Mouse (Mus musculus) limb, embryonic 10.5 days (tissue): ENCODE measurements around the gene Fads6. TPM values are rescaled to one million over a fixed set of nuclear protein-coding genes. Genes with fewer than 3 reads are reported as not detected.

Experiments
- DNase-seq: peaks from one replicate; pipeline ENCODE4 v3.0.0-alpha.2; 2017; ENCODE audit warnings: low spot score
- H3K27ac ChIP-seq: fragments of 300-500 bp; sonication (generic); 2 replicates; pipeline ENCODE4 v1.5.1; 2016; ENCODE audit warnings: mild to moderate bottlenecking
- H3K27me3 ChIP-seq: fragments of 300-500 bp; sonication (generic); 2 replicates; pipeline ENCODE4 v1.6.1; 2016; ENCODE audit warnings: low read depth, mild to moderate bottlenecking; ENCODE audit not compliant: poor library complexity, severe bottlenecking
- H3K36me3 ChIP-seq: fragments of 300-500 bp; sonication (generic); 2 replicates; pipeline ENCODE4 v1.6.1; 2016; ENCODE audit warnings: mild to moderate bottlenecking, moderate library complexity
- H3K4me1 ChIP-seq: fragments of 300-500 bp; sonication (generic); 2 replicates; pipeline ENCODE4 v1.6.1; 2016
- H3K4me3 ChIP-seq: fragments of 300-500 bp; sonication (generic); 2 replicates; pipeline ENCODE4 v1.5.1; 2016; ENCODE audit warnings: mild to moderate bottlenecking, moderate library complexity
- H3K9me3 ChIP-seq: fragments of 300-500 bp; sonication (generic); replicated peaks from 2 replicates; pipeline ENCODE4 v1.6.1; 2016; ENCODE audit warnings: mild to moderate bottlenecking
- WGBS: fragments of 180-500 bp; shearing (Covaris S2); methylation state at CpG from one replicate; pipeline ENCODE4 v1.1.7; 2016; 5-methylcytosine and 5-hydroxymethylcytosine counted together
- polyA plus RNA-seq: library from polyadenylated mRNA; unstranded; fragments of >200 nt; fragmentation: Nextera tagmentation; extraction: Ambion mirVana; gene quantifications from 2 replicates; pipeline ENCODE4 v1.2.1, GENCODE M21; 2016

The Fads6 gene
- 0.06 and 0.13 TPM in 2 replicates for polyA plus RNA-seq

DNA sequence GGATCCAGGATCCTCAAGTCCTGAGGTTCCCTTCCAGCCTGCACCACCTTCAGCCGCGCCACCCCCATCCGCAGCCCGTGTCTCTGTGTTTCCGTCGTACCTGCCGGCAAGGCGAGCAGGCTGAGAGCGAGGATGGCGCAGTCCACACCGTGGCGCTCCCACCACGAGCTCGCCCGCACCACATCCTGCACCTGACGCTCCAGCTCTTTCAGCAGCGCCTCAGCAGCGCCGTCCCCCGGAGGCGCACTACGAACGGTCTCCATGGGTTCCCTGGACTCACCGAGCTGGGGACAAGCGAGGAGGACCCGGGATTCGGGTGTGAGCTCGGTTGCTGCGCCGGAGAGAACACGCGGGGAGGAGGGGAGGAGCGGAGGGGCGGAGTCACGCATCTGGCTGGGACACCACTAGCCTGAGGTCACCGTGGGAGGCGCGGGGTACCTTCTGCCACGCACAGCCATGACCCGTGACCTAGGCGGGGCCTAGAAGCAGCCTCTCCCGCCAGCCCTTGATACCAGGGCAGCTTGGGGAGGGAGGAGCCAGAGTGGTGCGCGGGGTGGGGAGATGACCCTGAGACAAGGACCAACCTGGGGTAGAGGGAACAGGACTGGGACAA is at the start of gene Fads6:
Gene Fads6, minus strand, starts transcription at position 450 of the 613 bp plus-strand sequence.
- WGBS = under 1% methylated on average over 44 of the region's 44 CpGs
- Histone ChIP-seq H3K27ac (peak within 1 kb of the TSS; percentile 27; the same call in 1 of the 2 replicates), H3K4me3 (peak within 1 kb of the TSS; percentile 60), H3K4me1 (peaks cover 10% of the 10 kb centered on the region), H3K36me3 (no peaks in the 10 kb centered on the region), H3K27me3 (peaks cover 47% of the 10 kb centered on the region), H3K9me3 (no peaks in the 10 kb centered on the region)
- DNase-seq = peak; percentile 60

DNA sequence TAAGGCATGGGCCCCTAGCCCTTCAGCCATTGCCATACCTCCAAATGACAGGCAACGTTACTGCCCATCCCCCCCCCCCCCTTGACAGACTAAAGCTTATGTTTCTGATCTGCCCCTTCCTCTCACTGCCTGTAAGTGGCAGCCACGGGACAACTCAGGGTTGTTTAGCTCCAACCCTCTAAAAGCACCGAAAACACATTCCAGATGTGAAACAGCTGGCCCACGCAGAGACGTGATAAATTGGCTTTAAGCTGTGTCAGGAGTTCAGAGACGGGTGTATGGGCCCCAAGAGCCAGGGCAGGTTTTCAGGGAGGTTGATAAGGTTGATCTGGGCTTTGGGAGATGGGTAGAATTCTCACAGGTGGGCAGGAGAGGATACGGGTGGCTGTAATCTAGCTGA is 48.1 kb upstream of the Fads6 start:
- no peaks in the 10 kb centered on the region for H3K36me3 ChIP-seq
- peaks cover 51% of the 10 kb centered on the region for H3K27me3 ChIP-seq
- H3K27ac ChIP-seq = peak overlapping the region; percentile 78
- peak overlapping the region; percentile 14; the same call in 1 of the 2 replicates for H3K4me3 ChIP-seq
- no peaks in the 10 kb centered on the region for H3K9me3 ChIP-seq
- H3K4me1 ChIP-seq = peaks cover 62% of the 10 kb centered on the region
- DNase-seq = peak; percentile 81
- WGBS = 7% methylated on average over 7 of the region's 7 CpGs

- H3K36me3 ChIP-seq = no peaks in the 10 kb centered on the region
- H3K4me1 ChIP-seq = peaks cover 61% of the 10 kb centered on the region
- DNase-seq = no peak
- H3K9me3 ChIP-seq = no peaks in the 10 kb centered on the region
- WGBS = 6% methylated on average over 12 of the region's 12 CpGs
- peaks cover 49% of the 10 kb centered on the region for H3K27me3 ChIP-seq
- 0 out of 2 replicates have a peak overlapping the region, but pooled peaks have one; percentile 14 for H3K4me3 ChIP-seq
- H3K27ac ChIP-seq = peak overlapping the region; percentile 78
These were observed 47.5 kb upstream of the Fads6 start for GRCm38 (mm10) chr11:115344967-115345366.

DNA sequence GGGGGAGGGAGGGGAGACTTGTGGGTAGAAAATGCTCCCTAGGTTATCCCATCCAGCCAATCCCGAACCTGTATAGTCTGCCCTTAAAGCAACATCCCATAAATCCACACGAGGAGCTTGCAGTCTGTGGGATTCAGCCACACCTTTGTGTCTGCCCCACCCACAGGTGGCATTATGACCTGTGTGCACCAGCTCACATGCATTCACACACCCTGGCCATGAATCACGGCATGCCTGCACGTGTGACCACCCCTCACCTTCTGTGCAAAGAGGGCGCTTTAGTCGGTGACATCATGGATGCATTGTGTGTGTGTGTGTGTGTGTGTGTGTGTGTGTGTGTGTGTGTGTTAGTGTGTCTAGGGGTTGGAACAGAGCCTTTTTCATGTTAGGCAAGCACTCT is 44.4 kb upstream of the Fads6 start:
- H3K4me3 ChIP-seq = no peak overlapping the region
- no peak overlapping the region for H3K27ac ChIP-seq
- H3K27me3 ChIP-seq = peaks cover 57% of the 10 kb centered on the region
- 78% methylated on average over 6 of the region's 6 CpGs for WGBS
- H3K4me1 ChIP-seq = peaks cover 31% of the 10 kb centered on the region
- no peaks in the 10 kb centered on the region for H3K36me3 ChIP-seq
- no peaks in the 10 kb centered on the region for H3K9me3 ChIP-seq
- DNase-seq = no peak

DNA sequence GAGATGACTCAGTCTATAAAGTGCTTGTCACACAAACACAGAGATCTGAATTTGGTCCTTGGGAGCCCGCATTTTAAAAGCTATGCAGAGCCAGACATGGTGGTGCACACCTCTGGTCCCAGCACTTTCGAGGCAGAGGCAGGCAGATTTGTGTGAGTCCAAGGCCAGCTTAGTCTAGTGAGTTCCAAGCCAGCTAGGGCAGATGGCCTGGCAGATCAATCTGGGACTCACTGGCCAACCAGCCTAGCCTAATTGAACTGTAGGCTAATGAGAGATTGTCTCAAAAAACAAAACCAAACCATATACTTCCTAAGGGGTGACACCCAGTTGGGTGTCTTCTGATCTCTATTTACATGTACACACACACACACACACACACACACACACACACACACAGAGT is 43.8 kb upstream of the Fads6 start:
- Histone ChIP-seq H3K27ac (no peak overlapping the region), H3K9me3 (no peaks in the 10 kb centered on the region), H3K27me3 (peaks cover 60% of the 10 kb centered on the region), H3K4me3 (no peak overlapping the region), H3K4me1 (peaks cover 25% of the 10 kb centered on the region), H3K36me3 (no peaks in the 10 kb centered on the region)
- no peak for DNase-seq
- WGBS = 87% methylated on average over 2 of the region's 2 CpGs

GRCm38 (mm10) chr11:115337826-115338225 is 40.4 kb upstream of the Fads6 start:
- WGBS = 64% methylated on average over 1 of the region's 1 CpGs
- no peaks in the 10 kb centered on the region for H3K36me3 ChIP-seq
- H3K27ac ChIP-seq = no peak overlapping the region
- no peak for DNase-seq
- H3K4me1 ChIP-seq = peaks cover 8% of the 10 kb centered on the region
- no peaks in the 10 kb centered on the region for H3K9me3 ChIP-seq
- peaks cover 76% of the 10 kb centered on the region for H3K27me3 ChIP-seq
- H3K4me3 ChIP-seq = no peak overlapping the region

DNA sequence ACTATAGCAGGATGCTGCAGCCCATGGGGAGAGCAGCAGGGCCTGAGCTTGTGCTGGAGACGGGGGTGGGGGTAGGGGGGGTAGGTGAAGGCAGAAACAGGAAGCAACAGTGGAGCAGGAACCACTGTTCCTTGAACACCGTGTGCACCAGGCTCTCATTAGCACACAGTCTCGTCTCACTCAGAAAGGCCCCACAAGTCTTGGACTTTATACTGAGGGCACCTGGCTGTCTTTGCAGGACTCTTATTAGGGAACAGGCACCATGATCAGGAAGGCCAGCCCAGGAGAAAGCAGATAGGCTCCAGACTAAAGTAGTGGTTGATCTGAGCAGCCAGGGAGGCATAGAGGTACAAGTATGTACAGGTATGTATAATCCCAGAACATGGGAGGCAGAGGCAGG is 39.9 kb upstream of the Fads6 start:
- H3K27ac ChIP-seq = no peak overlapping the region
- 64% methylated on average over 3 of the region's 3 CpGs for WGBS
- no peaks in the 10 kb centered on the region for H3K36me3 ChIP-seq
- H3K9me3 ChIP-seq = no peaks in the 10 kb centered on the region
- DNase-seq = no peak
- no peak overlapping the region for H3K4me3 ChIP-seq
- H3K27me3 ChIP-seq = peaks cover 81% of the 10 kb centered on the region
- peaks cover 8% of the 10 kb centered on the region for H3K4me1 ChIP-seq

- H3K9me3 ChIP-seq = no peaks in the 10 kb centered on the region
- no peak overlapping the region for H3K27ac ChIP-seq
- H3K4me3 ChIP-seq = no peak overlapping the region
- peaks cover 87% of the 10 kb centered on the region for H3K27me3 ChIP-seq
- H3K36me3 ChIP-seq = no peaks in the 10 kb centered on the region
- WGBS = 13% methylated on average over 6 of the region's 6 CpGs
- DNase-seq = peak; percentile 71
- H3K4me1 ChIP-seq = peaks cover 8% of the 10 kb centered on the region
These were observed 38.7 kb upstream of the Fads6 start for GRCm38 (mm10) chr11:115336115-115336514.

DNA sequence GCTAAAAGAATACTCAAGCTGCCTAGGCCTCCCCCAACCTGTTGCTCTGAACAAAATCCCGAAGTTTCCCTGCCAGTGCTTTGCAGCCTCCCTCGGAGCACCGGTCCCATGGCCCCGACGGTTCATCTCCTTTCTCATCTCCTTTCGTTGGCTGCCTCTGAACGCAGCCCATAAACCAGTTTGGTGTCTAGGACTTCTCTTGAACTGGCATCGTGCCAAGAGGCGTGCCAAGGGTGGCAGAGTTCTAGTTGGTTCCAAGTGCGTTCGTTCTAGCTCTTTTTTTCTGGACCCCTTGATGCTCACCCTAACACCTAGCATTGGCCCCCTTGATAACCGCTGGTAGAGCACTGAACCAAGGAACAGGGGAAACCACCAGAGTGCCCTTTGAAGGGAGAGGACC is 37.8 kb upstream of the Fads6 start:
- peaks cover 89% of the 10 kb centered on the region for H3K27me3 ChIP-seq
- no peak for DNase-seq
- H3K4me3 ChIP-seq = no peak overlapping the region
- no peaks in the 10 kb centered on the region for H3K36me3 ChIP-seq
- H3K27ac ChIP-seq = no peak overlapping the region
- H3K9me3 ChIP-seq = no peaks in the 10 kb centered on the region
- 60% methylated on average over 12 of the region's 12 CpGs for WGBS
- peaks cover 8% of the 10 kb centered on the region for H3K4me1 ChIP-seq

GRCm38 (mm10) chr11:115334531-115334930 is 37.1 kb upstream of the Fads6 start, which contains the start of gene Otop3:
Gene Otop3, plus strand, starts transcription at chr11:115334731.
- WGBS = 5% methylated on average over 29 of the region's 29 CpGs
- Histone ChIP-seq H3K9me3 (no peaks in the 10 kb centered on the region), H3K27me3 (peaks cover 89% of the 10 kb centered on the region), H3K4me3 (peak within 1 kb of the TSS; percentile 24), H3K36me3 (no peaks in the 10 kb centered on the region), H3K27ac (no peak within 1 kb of the TSS), H3K4me1 (peaks cover 8% of the 10 kb centered on the region)
- no peak for DNase-seq

- WGBS = 76% methylated on average over 15 of the region's 15 CpGs
- Histone ChIP-seq H3K27ac (no peak overlapping the region), H3K4me1 (peaks cover 16% of the 10 kb centered on the region), H3K4me3 (no peak overlapping the region), H3K27me3 (peaks cover 89% of the 10 kb centered on the region), H3K9me3 (no peaks in the 10 kb centered on the region), H3K36me3 (no peaks in the 10 kb centered on the region)
- no peak for DNase-seq
These were observed 31.9 kb upstream of the Fads6 start for GRCm38 (mm10) chr11:115329339-115329738.

GRCm38 (mm10) chr11:115326730-115327129 is 29.3 kb upstream of the Fads6 start:
- DNase-seq = no peak
- H3K27me3 ChIP-seq = peaks cover 89% of the 10 kb centered on the region
- WGBS = 65% methylated on average over 7 of the region's 7 CpGs

GRCm38 (mm10) chr11:115323354-115323753 is 25.9 kb upstream of the Fads6 start:
- WGBS = 12% methylated on average over 32 of the region's 32 CpGs

More at GRCm38 (mm10) chr11:115326730-115327129, 29.3 kb upstream of the Fads6 start:
- Histone ChIP-seq H3K9me3 (no peaks in the 10 kb centered on the region), H3K4me1 (peaks cover 33% of the 10 kb centered on the region), H3K27ac (no peak overlapping the region), H3K4me3 (no peak overlapping the region), H3K36me3 (no peaks in the 10 kb centered on the region)

More at GRCm38 (mm10) chr11:115323354-115323753, 25.9 kb upstream of the Fads6 start:
- H3K4me1 ChIP-seq = peaks cover 44% of the 10 kb centered on the region
- H3K27me3 ChIP-seq = peaks cover 93% of the 10 kb centered on the region
- H3K9me3 ChIP-seq = no peaks in the 10 kb centered on the region
- H3K4me3 ChIP-seq = peak overlapping the region; percentile 11; the same call in 1 of the 2 replicates
- H3K27ac ChIP-seq = no peak overlapping the region
- no peak for DNase-seq
- no peaks in the 10 kb centered on the region for H3K36me3 ChIP-seq
